Mouse (Mus musculus): ENCODE measurements around the gene Ina. TPM values are rescaled to one million over a fixed set of nuclear protein-coding genes. Genes with fewer than 3 reads are reported as not detected.

Ina gene
- polyA plus RNA-seq, 1 experiment from 2014 or later = 424 TPM

DNA sequence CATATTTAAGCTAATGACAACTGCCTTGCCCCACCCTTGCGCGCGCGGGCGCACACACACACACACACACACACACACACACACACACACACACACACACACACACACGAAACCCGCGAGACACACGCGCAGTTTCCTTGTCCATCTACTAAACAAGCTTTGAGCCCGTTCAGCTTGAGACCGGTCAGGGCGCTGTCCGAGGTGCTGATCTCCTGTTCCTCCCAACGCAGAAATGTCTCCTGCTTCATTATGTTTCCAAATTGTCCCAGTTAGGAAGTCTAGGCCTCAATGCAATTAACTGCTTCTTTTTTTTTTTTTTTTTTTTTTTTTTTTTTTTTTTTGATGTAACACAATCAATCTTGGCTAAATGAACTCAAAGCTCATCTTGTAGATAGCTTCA lies 2.0 kb downstream of the Ina start:
- peak overlapping the region; percentile 93 for H3K9ac ChIP-seq (ENCODE audit: low read depth, low read length)
- no peaks in the 10 kb centered on the region for H3K27me3 ChIP-seq (ENCODE audit: control insufficient read depth, insufficient read depth, low read depth, low read length)
- H3K4me2 ChIP-seq (ENCODE audit: low read length) = peak overlapping the region; percentile 82
- no peaks in the 10 kb centered on the region for H3K9me3 ChIP-seq (replicated peaks; ENCODE audit: control insufficient read depth, low read length, poor library complexity, severe bottlenecking)
- peak overlapping the region; percentile 73 for H3K4me3 ChIP-seq (ENCODE audit: low read depth, low read length)
- peaks cover 6% of the 10 kb centered on the region; the same call in 1 of the 2 replicates for H3K36me3 ChIP-seq (ENCODE audit: control insufficient read depth, insufficient read depth, low read length)
- peak overlapping the region; percentile 97 for H3K27ac ChIP-seq (ENCODE audit: low read length)
- WGBS = 0% methylated on average over 13 of the region's 15 CpGs
- no peak for ATAC-seq
- peaks cover 19% of the 10 kb centered on the region for H3K4me1 ChIP-seq (ENCODE audit: control insufficient read depth, insufficient read depth, low read length)

- H3K27ac ChIP-seq (ENCODE audit: low read length) = peak overlapping the region; percentile 86
- peak overlapping the region; percentile 82 for H3K4me2 ChIP-seq (ENCODE audit: low read length)
- peak overlapping the region; percentile 45 for H3K4me3 ChIP-seq (ENCODE audit: low read depth, low read length)
- H3K36me3 ChIP-seq (ENCODE audit: control insufficient read depth, insufficient read depth, low read length) = peaks cover 15% of the 10 kb centered on the region
- 0% methylated on average over 3 of the region's 3 CpGs for WGBS
- peak overlapping the region; percentile 75 for H3K9ac ChIP-seq (ENCODE audit: low read depth, low read length)
- H3K4me1 ChIP-seq (ENCODE audit: control insufficient read depth, insufficient read depth, low read length) = peaks cover 18% of the 10 kb centered on the region
- ATAC-seq = no peak
- no peaks in the 10 kb centered on the region for H3K9me3 ChIP-seq (replicated peaks; ENCODE audit: control insufficient read depth, low read length, poor library complexity, severe bottlenecking)
- H3K27me3 ChIP-seq (ENCODE audit: control insufficient read depth, insufficient read depth, low read depth, low read length) = no peaks in the 10 kb centered on the region
Observed at GRCm38 (mm10) chr19:47017831-47018230, 3.3 kb downstream of the Ina start.

GRCm38 (mm10) chr19:47018330-47018729 lies 3.8 kb downstream of the Ina start:
- ATAC-seq = no peak

DNA sequence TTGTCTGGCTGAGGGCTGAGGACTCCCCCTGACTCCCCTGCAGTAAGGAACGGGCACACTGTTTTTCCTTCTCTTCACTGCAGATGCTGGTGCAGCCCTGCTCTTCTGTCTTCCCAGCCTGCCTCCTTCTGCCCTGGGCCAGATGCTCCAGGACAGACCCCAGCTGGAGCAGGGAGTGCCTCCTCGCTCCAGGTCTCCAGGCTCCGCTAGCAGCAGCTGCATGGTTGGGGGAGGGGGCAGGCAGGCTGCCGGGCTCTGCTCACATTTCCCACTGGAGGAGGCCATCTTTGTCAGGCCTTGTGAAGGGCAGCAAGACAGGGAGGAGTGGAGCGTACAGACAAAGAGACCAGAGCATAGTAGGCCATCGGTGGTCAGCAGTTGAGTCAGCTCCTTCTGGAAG lies 4.8 kb downstream of the Ina start:
- no peaks in the 10 kb centered on the region for H3K27me3 ChIP-seq (ENCODE audit: control insufficient read depth, insufficient read depth, low read depth, low read length)
- no peak for ATAC-seq
- H3K9ac ChIP-seq (ENCODE audit: low read depth, low read length) = peak overlapping the region; percentile 75
- H3K36me3 ChIP-seq (ENCODE audit: control insufficient read depth, insufficient read depth, low read length) = peaks cover 27% of the 10 kb centered on the region
- peaks cover 12% of the 10 kb centered on the region for H3K4me1 ChIP-seq (ENCODE audit: control insufficient read depth, insufficient read depth, low read length)
- H3K4me3 ChIP-seq (ENCODE audit: low read depth, low read length) = peak overlapping the region; percentile 45
- WGBS = 11% methylated on average over 6 of the region's 6 CpGs
- no peaks in the 10 kb centered on the region for H3K9me3 ChIP-seq (replicated peaks; ENCODE audit: control insufficient read depth, low read length, poor library complexity, severe bottlenecking)
- peak overlapping the region; percentile 82 for H3K4me2 ChIP-seq (ENCODE audit: low read length)
- H3K27ac ChIP-seq (ENCODE audit: low read length) = peak overlapping the region; percentile 70

More at GRCm38 (mm10) chr19:47018330-47018729, 3.8 kb downstream of the Ina start:
- 13% methylated on average over 2 of the region's 2 CpGs for WGBS
- H3K4me2 ChIP-seq (ENCODE audit: low read length) = peak overlapping the region; percentile 82
- peak overlapping the region; percentile 45 for H3K4me3 ChIP-seq (ENCODE audit: low read depth, low read length)
- peak overlapping the region; percentile 86 for H3K27ac ChIP-seq (ENCODE audit: low read length)
- H3K36me3 ChIP-seq (ENCODE audit: control insufficient read depth, insufficient read depth, low read length) = peaks cover 20% of the 10 kb centered on the region
- H3K9me3 ChIP-seq (replicated peaks; ENCODE audit: control insufficient read depth, low read length, poor library complexity, severe bottlenecking) = no peaks in the 10 kb centered on the region
- no peaks in the 10 kb centered on the region for H3K27me3 ChIP-seq (ENCODE audit: control insufficient read depth, insufficient read depth, low read depth, low read length)
- H3K4me1 ChIP-seq (ENCODE audit: control insufficient read depth, insufficient read depth, low read length) = peaks cover 13% of the 10 kb centered on the region
- H3K9ac ChIP-seq (ENCODE audit: low read depth, low read length) = peak overlapping the region; percentile 75

DNA sequence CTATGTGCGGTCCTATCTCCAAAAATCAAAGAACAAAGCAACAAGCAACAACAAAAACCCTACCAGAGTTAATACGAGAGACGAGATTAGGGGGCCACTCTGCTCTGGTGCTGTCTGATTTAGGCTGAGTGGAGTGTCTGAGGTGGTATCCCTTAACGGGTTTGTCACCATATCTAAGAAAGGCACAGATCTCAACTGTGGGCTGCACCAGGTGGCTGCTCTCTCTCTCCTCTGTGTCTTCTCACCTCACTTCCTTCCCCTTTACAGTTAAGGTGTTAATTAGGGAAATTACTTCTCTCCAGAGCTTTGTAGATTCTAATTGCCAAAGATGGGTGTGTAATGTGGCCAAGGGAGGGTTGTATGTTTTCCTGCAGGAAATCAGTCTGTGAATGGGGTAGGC lies 8.2 kb downstream of the Ina start:
- Histone ChIP-seq H3K27ac (ENCODE audit: low read length) (no peak overlapping the region), H3K4me3 (ENCODE audit: low read depth, low read length) (no peak overlapping the region), H3K4me1 (ENCODE audit: control insufficient read depth, insufficient read depth, low read length) (peaks cover 12% of the 10 kb centered on the region), H3K4me2 (ENCODE audit: low read length) (no peak overlapping the region), H3K36me3 (ENCODE audit: control insufficient read depth, insufficient read depth, low read length) (peaks cover 41% of the 10 kb centered on the region), H3K9ac (ENCODE audit: low read depth, low read length) (no peak overlapping the region), H3K9me3 (replicated peaks; ENCODE audit: control insufficient read depth, low read length, poor library complexity, severe bottlenecking) (no peaks in the 10 kb centered on the region), H3K27me3 (ENCODE audit: control insufficient read depth, insufficient read depth, low read depth, low read length) (no peaks in the 10 kb centered on the region)
- 88% methylated on average over 4 of the region's 4 CpGs for WGBS
- ATAC-seq = no peak

DNA sequence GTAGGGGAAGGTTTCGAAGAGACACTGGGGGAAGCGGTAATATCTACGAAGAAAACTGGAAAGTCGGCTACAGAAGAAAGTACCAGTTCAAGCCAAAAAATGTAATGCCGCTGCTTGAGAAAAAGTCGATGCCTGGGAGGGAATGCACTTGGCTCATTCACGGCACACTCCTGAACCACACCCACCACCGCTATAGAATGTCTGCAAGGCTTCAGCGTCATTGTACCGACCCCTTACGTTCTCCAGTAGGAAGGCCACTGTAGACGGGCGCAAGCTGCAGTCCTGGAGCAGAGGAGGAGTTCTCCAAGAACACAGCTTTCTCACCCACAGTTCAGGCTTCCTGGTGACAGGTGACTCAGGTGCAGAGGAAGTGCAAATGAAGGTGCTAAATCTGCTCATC lies 9.0 kb downstream of the Ina start:
- Histone ChIP-seq H3K4me1 (ENCODE audit: control insufficient read depth, insufficient read depth, low read length) (peaks cover 12% of the 10 kb centered on the region), H3K4me3 (ENCODE audit: low read depth, low read length) (no peak overlapping the region), H3K27ac (ENCODE audit: low read length) (no peak overlapping the region), H3K27me3 (ENCODE audit: control insufficient read depth, insufficient read depth, low read depth, low read length) (no peaks in the 10 kb centered on the region), H3K4me2 (ENCODE audit: low read length) (no peak overlapping the region), H3K36me3 (ENCODE audit: control insufficient read depth, insufficient read depth, low read length) (peaks cover 41% of the 10 kb centered on the region), H3K9ac (ENCODE audit: low read depth, low read length) (no peak overlapping the region), H3K9me3 (replicated peaks; ENCODE audit: control insufficient read depth, low read length, poor library complexity, severe bottlenecking) (no peaks in the 10 kb centered on the region)
- ATAC-seq = no peak
- 90% methylated on average over 13 of the region's 13 CpGs for WGBS

GRCm38 (mm10) chr19:47024954-47025353 lies 10.5 kb downstream of the Ina start:
- 89% methylated on average over 10 of the region's 10 CpGs for WGBS
- Histone ChIP-seq H3K4me3 (ENCODE audit: low read depth, low read length) (no peak overlapping the region), H3K4me2 (ENCODE audit: low read length) (no peak overlapping the region), H3K36me3 (ENCODE audit: control insufficient read depth, insufficient read depth, low read length) (peaks cover 41% of the 10 kb centered on the region), H3K4me1 (ENCODE audit: control insufficient read depth, insufficient read depth, low read length) (peaks cover 6% of the 10 kb centered on the region), H3K27me3 (ENCODE audit: control insufficient read depth, insufficient read depth, low read depth, low read length) (no peaks in the 10 kb centered on the region), H3K9me3 (replicated peaks; ENCODE audit: control insufficient read depth, low read length, poor library complexity, severe bottlenecking) (no peaks in the 10 kb centered on the region), H3K27ac (ENCODE audit: low read length) (no peak overlapping the region), H3K9ac (ENCODE audit: low read depth, low read length) (no peak overlapping the region)
- ATAC-seq = no peak

DNA sequence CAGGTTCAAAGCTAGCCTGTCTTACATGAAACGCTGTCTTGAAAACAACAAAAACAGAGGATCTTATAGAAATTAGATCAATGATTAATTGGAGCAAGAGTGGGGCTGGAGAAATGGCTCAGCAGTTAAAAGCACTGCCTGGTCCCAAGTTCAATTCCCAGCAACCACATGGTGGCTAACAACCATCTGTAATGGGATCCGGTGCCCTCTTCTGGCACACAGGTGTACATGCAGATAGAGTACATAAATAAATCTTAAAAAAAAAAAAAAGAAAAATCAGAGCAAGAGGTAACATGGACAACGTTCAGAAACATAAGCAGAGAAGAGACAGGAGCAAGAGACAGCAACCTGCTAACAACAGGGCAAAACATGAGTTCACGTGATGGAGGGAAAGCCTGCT lies 12.0 kb downstream of the Ina start:
- Histone ChIP-seq H3K9ac (ENCODE audit: low read depth, low read length) (no peak overlapping the region), H3K4me1 (ENCODE audit: control insufficient read depth, insufficient read depth, low read length) (no peaks in the 10 kb centered on the region), H3K27me3 (ENCODE audit: control insufficient read depth, insufficient read depth, low read depth, low read length) (no peaks in the 10 kb centered on the region), H3K4me3 (ENCODE audit: low read depth, low read length) (no peak overlapping the region), H3K9me3 (replicated peaks; ENCODE audit: control insufficient read depth, low read length, poor library complexity, severe bottlenecking) (no peaks in the 10 kb centered on the region), H3K27ac (ENCODE audit: low read length) (no peak overlapping the region), H3K4me2 (ENCODE audit: low read length) (no peak overlapping the region), H3K36me3 (ENCODE audit: control insufficient read depth, insufficient read depth, low read length) (peaks cover 35% of the 10 kb centered on the region)
- ATAC-seq = no peak
- WGBS = 93% methylated on average over 4 of the region's 4 CpGs

DNA sequence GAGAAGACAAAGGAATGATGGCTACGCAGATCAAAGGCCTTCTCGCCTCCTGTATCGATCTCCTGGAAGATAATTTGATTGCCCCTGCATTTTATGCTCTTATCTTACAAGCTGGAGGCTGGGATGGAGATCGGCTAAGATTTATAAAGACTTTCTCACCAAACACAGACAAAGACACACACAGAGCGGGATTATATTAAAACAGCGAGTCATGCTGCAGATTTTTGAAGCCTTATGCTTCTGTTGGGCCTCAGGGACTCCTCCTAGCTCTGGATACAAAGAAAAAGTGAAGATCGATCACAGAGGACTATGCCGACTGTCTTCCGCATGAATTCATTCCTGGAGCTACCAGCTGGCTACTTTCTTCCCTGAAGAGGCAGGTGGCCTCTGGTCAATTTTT lies 15.3 kb downstream of the Ina start:
- no peak for ATAC-seq
- H3K4me3 ChIP-seq (ENCODE audit: low read depth, low read length) = no peak overlapping the region
- no peak overlapping the region for H3K4me2 ChIP-seq (ENCODE audit: low read length)
- no peaks in the 10 kb centered on the region for H3K27me3 ChIP-seq (ENCODE audit: control insufficient read depth, insufficient read depth, low read depth, low read length)
- 36% methylated on average over 9 of the region's 9 CpGs for WGBS
- no peaks in the 10 kb centered on the region for H3K9me3 ChIP-seq (replicated peaks; ENCODE audit: control insufficient read depth, low read length, poor library complexity, severe bottlenecking)
- H3K9ac ChIP-seq (ENCODE audit: low read depth, low read length) = peak overlapping the region; percentile 27; the same call in 1 of the 2 replicates
- H3K4me1 ChIP-seq (ENCODE audit: control insufficient read depth, insufficient read depth, low read length) = no peaks in the 10 kb centered on the region
- peak overlapping the region; percentile 70 for H3K27ac ChIP-seq (ENCODE audit: low read length)
- H3K36me3 ChIP-seq (ENCODE audit: control insufficient read depth, insufficient read depth, low read length) = peaks cover 15% of the 10 kb centered on the region

Measured in midbrain, embryonic 16.5 days (tissue).